Mouse (Mus musculus) kidney, postnatal 36 days (tissue): ENCODE measurements around the gene Scaper.

Experiments used
- DNase-seq, 2 experiments: peaks; one replicate each; pipeline ENCODE4 v3.0.0; 2021 to 2022; ENCODE audit warnings: mixed read lengths in 2 of 2

The Scaper gene

GRCm38 (mm10) chr9:55539661-55540390 is 398.1 kb downstream of the Scaper start:
- DNase-seq, result peak in 1 of 2 experiments; percentile 37

GRCm38 (mm10) chr9:55539006-55539405 is 398.9 kb downstream of the Scaper start:
- no peak for DNase-seq

- peak in 1 of 2 experiments; percentile 35 for DNase-seq
Measured at GRCm38 (mm10) chr9:55538377-55538776, 399.5 kb downstream of the Scaper start, which contains the start of gene Isl2. Gene Isl2 (plus strand): TSS chr9:55538672.

GRCm38 (mm10) chr9:55535907-55536306 is 402.0 kb downstream of the Scaper start:
- peak; percentile 55 to 85 for DNase-seq

GRCm38 (mm10) chr9:55525716-55526115 is 412.2 kb downstream of the Scaper start:
- DNase-seq, result peak in 1 of 2 experiments; percentile 46

GRCm38 (mm10) chr9:55512027-55512543 is 425.8 kb downstream of the Scaper start, which contains the start of gene Etfa:
Gene Etfa (minus strand): TSS chr9:55512243.
- peak; percentile 98 for DNase-seq

GRCm38 (mm10) chr9:55511521-55511993 is 426.4 kb downstream of the Scaper start:
- DNase-seq, result peak; percentile 61 to 84

- DNase-seq, result peak; percentile 27 to 44
Measured at GRCm38 (mm10) chr9:55510651-55511235, 427.2 kb downstream of the Scaper start.

GRCm38 (mm10) chr9:55509731-55510130 is 428.2 kb downstream of the Scaper start:
- no peak for DNase-seq

GRCm38 (mm10) chr9:55508701-55509100 is 429.2 kb downstream of the Scaper start:
- no peak for DNase-seq

- DNase-seq, result peak in 1 of 2 experiments; percentile 17
Measured at GRCm38 (mm10) chr9:55507922-55508321, 430.0 kb downstream of the Scaper start.
